Mouse (Mus musculus): ENCODE measurements around the gene Olfr980. TPM values are rescaled to one million over a fixed set of nuclear protein-coding genes. Genes with fewer than 3 reads are reported as not detected.

The Olfr980 gene
- not detected in 2 replicates for polyA plus RNA-seq (2012; rRNA removed)

DNA sequence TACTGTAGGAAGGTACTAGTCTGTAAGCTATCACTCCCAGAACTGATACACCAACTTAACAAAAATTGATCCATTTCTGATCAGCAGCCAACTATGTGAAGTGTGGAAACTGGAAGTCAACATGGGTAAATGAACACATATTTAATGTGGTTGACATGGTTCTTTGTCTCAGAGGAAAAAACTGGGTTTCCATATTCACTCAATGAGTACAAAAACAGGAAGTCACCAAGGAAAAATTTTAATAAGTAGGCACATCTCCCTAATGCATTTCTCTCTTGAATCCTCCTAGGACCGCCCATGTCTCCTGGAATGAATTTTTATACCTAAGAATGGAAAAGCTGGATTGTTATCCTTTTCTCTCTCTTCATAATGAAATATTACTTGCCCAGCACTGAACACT lies at the start of gene Olfr980:
Gene Olfr980, minus strand, starts transcription at position 101 of the 400 bp plus-strand sequence.

GRCm38 (mm10) chr9:40021164-40021563 lies 11.8 kb upstream of the Olfr980 start, which contains the start of gene Olfr981:
TSS of gene Olfr981 (plus strand) at chr9:40021464.

GRCm38 (mm10) chr9:40003365-40003764 lies 6.0 kb downstream of the Olfr980 start, which contains the start of gene Olfr979:
TSS of gene Olfr979 (minus strand) at chr9:40003465.

DNA sequence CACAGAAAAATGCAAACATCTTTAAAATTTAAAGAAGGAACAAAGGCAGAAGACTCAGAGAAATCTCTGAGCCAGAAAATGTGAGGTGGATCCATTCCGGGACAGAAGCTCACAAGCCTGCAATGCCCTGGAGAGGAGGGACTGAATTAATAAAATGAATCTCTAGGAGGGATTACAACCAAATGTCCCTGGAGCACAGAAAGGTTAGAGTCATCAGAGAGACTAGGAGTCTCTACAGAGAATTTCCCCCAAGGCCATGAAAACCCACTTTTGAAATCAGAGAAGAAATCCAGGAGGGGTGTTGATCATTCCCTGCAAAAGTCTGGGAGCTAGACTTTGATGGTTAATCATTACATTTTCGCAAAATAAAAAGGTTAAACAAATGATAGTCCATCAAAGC lies 17.6 kb downstream of the Olfr980 start, which contains the start of gene Olfr978:
Gene Olfr978, plus strand, starts transcription at position 301 of the 400 bp plus-strand sequence.

DNA sequence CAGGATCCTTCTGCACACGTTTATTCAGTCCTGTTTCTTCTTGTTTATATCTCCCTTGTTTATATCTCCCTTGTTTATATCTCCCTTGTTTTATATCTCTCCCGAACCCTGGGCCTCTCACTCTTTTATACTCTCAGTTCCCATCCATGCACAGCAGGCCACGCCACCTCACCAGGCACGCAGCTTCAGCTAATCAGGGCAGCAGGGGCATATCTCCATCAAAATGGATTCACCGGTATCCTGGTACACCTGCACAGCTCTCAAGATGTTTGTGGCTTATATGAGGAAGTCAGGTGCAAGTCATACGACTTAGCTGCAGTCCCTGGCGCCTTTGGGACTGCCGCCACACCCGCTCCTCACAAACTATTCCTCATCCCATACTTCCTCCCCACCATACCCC lies 48.3 kb downstream of the Olfr980 start, which contains the start of gene Olfr976:
Gene Olfr976, minus strand, starts transcription at position 101 of the 400 bp plus-strand sequence.

Other genes starting within 250 kb of the Olfr980 start
- gene Olfr968, start 226.3 kb downstream of the Olfr980 start, polyA plus RNA-seq (2012; rRNA removed): not detected in 2 replicates
- gene Olfr969, start 218.6 kb downstream of the Olfr980 start, polyA plus RNA-seq (2012; rRNA removed): not detected in 2 replicates
- not detected in 2 replicates for gene Olfr970, start 200.7 kb downstream of the Olfr980 start, polyA plus RNA-seq (2012; rRNA removed)
- gene Olfr971, start 172.7 kb downstream of the Olfr980 start, polyA plus RNA-seq (2012; rRNA removed): not detected in 2 replicates
- not detected in 2 replicates for gene Olfr972, start 143.2 kb downstream of the Olfr980 start, polyA plus RNA-seq (2012; rRNA removed)
- not detected in 2 replicates for gene Olfr229, start 102.2 kb downstream of the Olfr980 start, polyA plus RNA-seq (2012; rRNA removed)
- gene Olfr974, start 72.1 kb downstream of the Olfr980 start, polyA plus RNA-seq (2012; rRNA removed): not detected in 2 replicates
- gene Olfr975, start 57.5 kb downstream of the Olfr980 start, polyA plus RNA-seq (2012; rRNA removed): 0.04 TPM in 1 of 2 replicates, not detected in the other
- not detected in 2 replicates for gene Olfr976, start 48.4 kb downstream of the Olfr980 start, polyA plus RNA-seq (2012; rRNA removed)
- gene Olfr978, start 17.5 kb downstream of the Olfr980 start, polyA plus RNA-seq (2012; rRNA removed): not detected in 2 replicates
- gene Olfr979, start 6.1 kb downstream of the Olfr980 start, polyA plus RNA-seq (2012; rRNA removed): not detected in 2 replicates
- not detected in 2 replicates for gene Olfr981, start 11.9 kb upstream of the Olfr980 start, polyA plus RNA-seq (2012; rRNA removed)
- gene Olfr982, start 64.2 kb upstream of the Olfr980 start, polyA plus RNA-seq (2012; rRNA removed): not detected in 2 replicates
- gene Olfr983, start 84.0 kb upstream of the Olfr980 start, polyA plus RNA-seq (2012; rRNA removed): not detected in 2 replicates
- gene Olfr984, start 104.6 kb upstream of the Olfr980 start, polyA plus RNA-seq (2012; rRNA removed): not detected in 2 replicates
- gene Olfr985, start 120.6 kb upstream of the Olfr980 start, polyA plus RNA-seq (2012; rRNA removed): not detected in 2 replicates
- gene Tmem225, start 138.5 kb upstream of the Olfr980 start, polyA plus RNA-seq (2012; rRNA removed): not detected in 2 replicates
- not detected in 2 replicates for gene Olfr986, start 171.3 kb upstream of the Olfr980 start, polyA plus RNA-seq (2012; rRNA removed)
- 0.09 and 0.30 TPM in 2 replicates for gene Zfp202, start 182.7 kb upstream of the Olfr980 start, polyA plus RNA-seq (2012; rRNA removed)